Mouse (Mus musculus) adrenal gland, adult 2 months (tissue): ENCODE measurements at regions not wholly inside any gene's neighbourhood (a gene's known extent, or its start where the extent isn't known, plus 50 kb on each side); places are given as distances from the start of the nearest gene placed in this dataset.
A peak's percentile ranks its signal among the peaks of the same experiment; 100 is the strongest.
"Not testable (repeated sequence)": the region's sequence is repeated elsewhere in the genome, so short reads cannot be mapped to it uniquely, and the experiment has no call there.

ENCODE experiments used
- DNase-seq: peaks from one replicate; pipeline ENCODE4 v3.0.0; 2021

- DNase-seq, result peak; percentile 31
Measured at GRCm38 (mm10) chr8:126833006-126833405, 112.6 kb downstream of the Tomm20 start.

GRCm38 (mm10) chr8:126832163-126832978 lies 113.3 kb downstream of the Tomm20 start:
- peak; percentile 42 for DNase-seq

GRCm38 (mm10) chr8:126831312-126832162 lies 114.1 kb downstream of the Tomm20 start:
- DNase-seq, result peak; percentile 34

GRCm38 (mm10) chr8:126830242-126830530 lies 115.5 kb downstream of the Tomm20 start:
- no peak for DNase-seq

- peak; percentile 49 for DNase-seq
Measured at GRCm38 (mm10) chr8:126829376-126830241, 116.0 kb downstream of the Tomm20 start.

- DNase-seq, result peak; percentile 62
Measured at GRCm38 (mm10) chr8:126827681-126828383, 117.8 kb downstream of the Tomm20 start.

GRCm38 (mm10) chr8:126826328-126827285 lies 119.0 kb downstream of the Tomm20 start:
- DNase-seq, result peak; percentile 82

GRCm38 (mm10) chr8:126825877-126826276 lies 119.8 kb downstream of the Tomm20 start:
- DNase-seq, result peak; percentile 68

GRCm38 (mm10) chr8:126824575-126825208 lies 121.0 kb downstream of the Tomm20 start:
- no peak for DNase-seq

GRCm38 (mm10) chr8:126822269-126822668 lies 123.4 kb downstream of the Tomm20 start:
- DNase-seq, result no peak

- DNase-seq, result no peak
Measured at GRCm38 (mm10) chr8:126821279-126821678, 124.4 kb downstream of the Tomm20 start.

GRCm38 (mm10) chr8:126820502-126820901 lies 125.1 kb downstream of the Tomm20 start:
- no peak for DNase-seq

GRCm38 (mm10) chr8:126819261-126819660 lies 126.4 kb downstream of the Tomm20 start:
- no peak for DNase-seq

GRCm38 (mm10) chr8:126816155-126816554 lies 129.5 kb downstream of the Tomm20 start:
- DNase-seq, result no peak

GRCm38 (mm10) chr8:126814427-126814826 lies 131.2 kb downstream of the Tomm20 start:
- no peak for DNase-seq

GRCm38 (mm10) chr8:126813621-126814020 lies 132.0 kb downstream of the Tomm20 start:
- no peak for DNase-seq

GRCm38 (mm10) chr8:126812777-126813176 lies 132.9 kb downstream of the Tomm20 start:
- DNase-seq, result no peak

- not testable (repeated sequence) for DNase-seq
Measured at GRCm38 (mm10) chr8:126811358-126811757, 134.3 kb downstream of the Tomm20 start.

GRCm38 (mm10) chr8:126810516-126810915 lies 135.1 kb downstream of the Tomm20 start:
- DNase-seq, result no peak

GRCm38 (mm10) chr8:126809321-126809720 lies 136.3 kb downstream of the Tomm20 start:
- DNase-seq, result no peak
